Mouse (Mus musculus) monocyte, adult 2 months (primary cell): ENCODE data around the gene Cass4.

Experiments used
- DNase-seq, 2 experiments: peaks; one replicate each; pipeline ENCODE4 v3.0.0; 2022; ENCODE audit warnings: low spot score in 2 of 2, low read depth in 1 of 2

The Cass4 gene

GRCm38 (mm10) chr2:172439843-172440639, 46.4 kb downstream of the Cass4 start, which contains the start of gene Rtf2:
Rtf2 (plus strand) TSS chr2:172440556.
- DNase-seq: peak; percentile 98 to 99

DNA sequence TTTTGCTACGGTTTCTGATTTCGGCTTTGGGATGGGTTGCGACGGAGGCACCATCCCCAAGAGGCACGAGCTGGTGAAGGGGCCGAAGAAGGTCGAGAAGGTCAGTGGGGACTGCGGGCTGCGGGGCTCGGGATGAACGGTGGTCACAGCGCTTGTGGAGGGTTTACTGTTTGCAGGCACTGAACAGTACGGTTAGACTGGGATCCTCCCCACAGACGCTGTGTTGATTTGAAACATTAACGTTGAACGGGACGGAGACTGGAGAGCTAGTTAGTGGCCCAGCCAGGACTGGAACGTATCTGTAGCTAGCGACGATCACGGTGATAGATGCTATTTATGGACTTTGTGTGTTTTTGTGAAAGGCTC, 47.0 kb downstream of the Cass4 start:
- no peak for DNase-seq

DNA sequence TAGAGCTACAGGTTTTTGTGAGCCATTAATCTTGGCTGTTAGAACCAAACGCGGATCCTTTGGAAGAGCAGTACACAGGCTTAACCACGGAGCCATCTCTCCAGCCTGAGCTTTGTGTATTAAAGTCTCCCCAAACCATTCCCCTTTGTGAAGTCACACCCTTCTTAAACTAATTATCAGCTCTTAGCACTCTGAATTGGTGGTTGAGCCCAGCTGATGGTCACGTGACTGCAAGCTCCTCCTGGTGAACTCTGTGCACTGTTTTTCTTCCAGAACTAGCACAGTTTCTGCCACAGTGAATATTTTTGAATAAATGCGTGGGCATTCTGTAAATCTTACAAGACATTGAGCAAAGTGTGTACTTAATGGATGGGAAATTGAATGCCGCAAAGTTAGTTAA, 47.6 kb downstream of the Cass4 start:
- no peak for DNase-seq

DNA sequence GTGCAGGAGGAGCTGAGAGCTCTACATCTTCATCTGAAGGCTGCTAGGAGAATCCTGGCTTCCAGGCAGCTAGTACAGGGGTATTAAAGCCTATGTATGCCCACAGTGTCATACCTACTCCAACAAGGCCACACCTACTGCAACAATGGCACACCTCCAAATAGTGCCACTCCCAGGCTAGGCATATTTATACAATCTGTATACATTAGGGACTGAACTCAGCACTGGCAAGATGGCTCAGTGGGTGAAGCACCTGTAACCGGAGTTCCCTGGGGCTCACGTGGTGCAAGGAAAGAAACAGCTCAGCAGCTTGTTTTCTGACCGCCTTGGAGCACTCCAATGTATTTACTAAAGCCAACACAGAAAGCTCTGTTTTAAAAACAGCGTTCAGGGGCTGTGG, 52.0 kb downstream of the Cass4 start:
- no peak for DNase-seq

DNA sequence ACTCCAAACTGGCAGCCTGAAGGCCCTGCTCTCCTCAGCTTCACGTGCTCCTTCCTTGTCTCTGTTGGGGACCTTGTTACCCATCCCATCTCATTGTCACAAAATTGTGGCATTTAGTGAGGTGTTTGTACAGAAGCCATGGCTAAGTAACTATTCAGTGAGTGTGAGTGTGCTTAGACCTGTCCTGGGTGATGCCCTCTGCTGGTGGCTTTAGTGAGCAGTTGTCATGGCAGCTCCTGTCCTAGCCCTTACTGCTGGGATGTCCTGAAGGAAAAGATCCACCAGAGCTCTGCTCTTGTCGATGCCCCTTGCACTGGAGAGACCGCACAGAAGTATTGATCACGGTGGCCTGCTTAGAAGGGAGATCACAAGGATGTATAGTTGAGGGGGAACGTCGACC, 53.7 kb downstream of the Cass4 start:
- DNase-seq: no peak

DNA sequence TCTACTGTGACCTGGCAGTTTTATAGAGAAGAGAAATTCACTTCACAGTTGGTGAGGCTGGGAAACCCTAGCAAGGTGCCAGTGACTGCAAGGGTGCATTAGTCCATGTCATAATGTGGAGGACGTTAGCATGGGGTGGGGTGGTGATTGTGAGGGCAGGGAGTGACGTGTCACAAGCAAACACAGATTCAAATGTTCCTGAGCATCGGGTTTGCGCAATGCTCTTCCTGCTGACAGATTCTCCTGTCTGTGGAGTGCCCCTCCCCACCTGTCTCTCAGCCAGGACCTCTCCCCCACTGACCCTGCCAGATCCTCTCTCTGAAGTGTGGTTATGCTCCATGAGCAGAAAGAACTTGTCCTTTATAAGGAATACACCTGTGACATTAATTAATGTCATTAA, 54.7 kb downstream of the Cass4 start:
- DNase-seq: no peak

- no peak for DNase-seq
Observed at GRCm38 (mm10) chr2:172450640-172451039, 57.0 kb downstream of the Cass4 start.

GRCm38 (mm10) chr2:172452031-172452430, 58.4 kb downstream of the Cass4 start:
- DNase-seq: no peak

DNA sequence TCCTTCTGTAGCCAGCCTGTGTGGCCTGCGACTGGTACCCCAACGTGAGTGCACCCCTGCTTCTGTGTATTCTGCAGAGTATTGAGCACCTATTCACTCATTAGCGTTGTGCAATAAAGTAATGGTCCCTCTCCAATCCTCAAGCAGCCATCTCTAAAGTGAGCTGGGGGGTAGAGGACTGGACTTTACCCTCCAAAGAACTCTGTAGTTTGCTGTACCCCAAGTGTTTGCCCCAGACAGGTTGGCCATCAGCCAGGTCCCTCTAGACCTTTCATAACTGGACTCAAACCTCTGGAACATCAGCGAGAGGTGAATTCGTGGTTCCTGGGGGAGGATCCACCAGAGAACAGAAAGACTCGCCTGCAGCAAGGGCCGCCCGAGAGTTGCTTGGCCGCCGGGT, 58.9 kb downstream of the Cass4 start:
- DNase-seq: no peak

DNA sequence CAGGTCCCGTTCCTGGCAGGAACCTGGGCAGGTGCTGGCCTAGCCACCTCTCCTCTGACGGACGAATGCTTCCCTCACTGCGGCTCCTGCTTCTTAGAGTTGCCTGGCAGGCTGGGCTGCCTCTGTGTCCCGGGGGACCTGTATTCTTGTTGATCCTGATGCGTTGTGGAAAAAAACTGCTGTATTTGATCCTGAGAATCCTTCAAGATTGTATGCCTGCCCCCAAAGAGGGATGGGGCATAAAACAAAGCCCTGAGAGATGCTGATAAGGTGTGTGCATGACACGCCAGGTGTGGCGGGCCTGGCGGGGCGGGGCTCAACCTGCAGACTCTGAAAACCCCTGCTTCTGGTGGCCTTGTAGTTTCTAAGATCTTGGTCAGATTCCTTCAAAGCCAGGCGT, 64.9 kb downstream of the Cass4 start, which contains the start of gene Gcnt7:
Gene Gcnt7 (minus strand): TSS at position 101 of the 400 bp plus-strand sequence.
- DNase-seq: no peak

GRCm38 (mm10) chr2:172460647-172461046, 67.1 kb downstream of the Cass4 start:
- DNase-seq: no peak

- no peak for DNase-seq
Observed at GRCm38 (mm10) chr2:172462813-172463212, 69.2 kb downstream of the Cass4 start.

GRCm38 (mm10) chr2:172466427-172467132, 73.0 kb downstream of the Cass4 start:
- no peak for DNase-seq

- no peak for DNase-seq
Observed at GRCm38 (mm10) chr2:172467206-172467605, 73.6 kb downstream of the Cass4 start.

GRCm38 (mm10) chr2:172468346-172468819, 74.8 kb downstream of the Cass4 start:
- DNase-seq: no peak

DNA sequence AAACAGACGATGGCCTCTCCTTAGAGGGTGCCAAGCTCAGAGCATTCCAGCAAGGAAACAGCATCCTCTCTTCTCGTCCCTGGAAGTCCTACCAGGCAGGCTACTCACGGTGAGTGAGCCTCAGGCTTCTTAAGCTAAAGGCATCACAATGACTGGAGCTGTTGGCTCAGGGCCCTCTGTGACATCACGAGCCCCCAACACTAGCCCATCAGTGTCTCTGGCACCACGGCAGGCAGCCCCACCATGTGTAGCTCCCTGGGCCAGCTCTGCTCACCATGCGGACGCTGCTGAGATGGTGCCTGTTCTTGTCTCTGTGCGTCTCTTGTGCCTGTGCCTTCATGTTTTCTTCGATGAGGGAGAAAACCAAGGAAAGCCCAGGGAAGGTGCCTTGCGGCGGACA, 78.7 kb downstream of the Cass4 start, which contains the start of gene Fam209:
Gene Fam209 (plus strand): TSS at position 203 of the 400 bp plus-strand sequence.
- no peak for DNase-seq

DNA sequence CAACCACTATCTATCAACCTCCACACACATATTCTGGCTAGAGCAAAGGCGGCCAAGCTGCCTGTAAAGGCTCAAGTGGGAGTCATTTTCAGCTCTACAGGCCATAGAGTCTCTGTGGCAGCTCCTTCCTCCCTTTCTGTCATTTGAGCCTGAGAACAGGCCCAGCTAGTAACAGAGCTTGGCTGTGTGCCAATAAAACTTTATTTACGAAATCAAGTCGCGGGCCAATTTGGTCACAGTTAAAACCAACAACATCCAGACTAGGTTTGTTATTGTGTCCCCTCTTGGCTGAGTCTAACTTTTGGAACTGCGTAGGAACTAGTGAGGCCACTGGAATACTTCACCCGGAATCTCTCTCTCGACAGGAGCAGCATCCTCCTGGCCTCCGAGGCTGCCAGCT, 80.0 kb downstream of the Cass4 start:
- no peak for DNase-seq

- DNase-seq: no peak
Observed at GRCm38 (mm10) chr2:172474970-172475369, 81.4 kb downstream of the Cass4 start.

DNA sequence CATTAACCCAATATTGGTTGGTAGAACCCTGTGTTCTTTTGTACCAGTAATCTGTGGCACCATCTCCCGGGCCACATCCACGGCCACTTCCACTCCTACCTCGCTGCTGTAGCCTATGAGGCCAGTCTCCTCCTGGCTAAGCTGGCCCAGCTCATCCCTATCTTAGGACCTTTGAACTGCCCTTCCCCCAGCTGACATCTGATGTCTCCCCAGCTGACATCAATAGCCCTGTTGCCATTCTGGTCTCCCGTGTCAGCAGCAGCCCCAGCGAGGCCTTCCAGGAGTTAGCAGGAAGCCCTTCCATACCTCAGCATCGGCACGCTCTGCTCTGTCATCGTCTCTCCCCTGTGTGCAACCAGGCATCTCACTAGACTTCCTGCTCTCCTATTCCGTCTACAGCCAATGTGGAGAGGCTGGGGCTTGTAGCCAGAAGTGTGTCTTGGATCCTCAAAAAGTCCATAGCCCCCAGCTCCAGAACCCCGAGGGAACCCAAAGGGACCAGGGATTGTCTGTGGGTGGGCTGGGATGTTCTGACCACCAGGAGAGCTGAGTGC, 83.2 kb downstream of the Cass4 start:
- no peak for DNase-seq

DNA sequence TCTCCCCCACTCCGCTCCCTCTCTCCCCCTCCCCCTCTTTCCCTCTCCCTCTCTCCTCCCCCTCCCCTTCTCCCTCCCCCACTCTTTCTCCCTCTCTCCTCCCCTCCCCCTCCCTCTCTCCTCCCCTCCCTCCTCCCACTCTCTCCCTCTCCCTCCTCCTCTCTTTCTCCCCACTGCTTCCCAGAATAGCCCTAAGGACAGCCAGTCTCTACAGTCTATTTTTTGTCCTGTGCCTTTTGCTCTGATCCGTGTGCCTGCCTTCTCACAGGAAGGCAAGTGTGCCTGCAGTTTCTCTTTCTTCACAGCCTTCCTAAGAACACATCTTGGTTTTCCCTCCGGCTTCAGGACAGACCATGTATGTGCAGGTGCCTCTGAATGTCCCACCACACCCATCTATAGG, 83.8 kb downstream of the Cass4 start:
- DNase-seq: no peak

GRCm38 (mm10) chr2:172477860-172478259, 84.3 kb downstream of the Cass4 start:
- no peak for DNase-seq

GRCm38 (mm10) chr2:172480296-172480695, 86.7 kb downstream of the Cass4 start:
- DNase-seq: no peak
